Mouse (Mus musculus): Measurements from ENCODE around the gene Sltm. TPM values are rescaled to one million over a fixed set of nuclear protein-coding genes. Genes with fewer than 3 reads are reported as not detected.
A peak's percentile ranks its signal among the peaks of the same experiment; 100 is the strongest.
"Not testable (repeated sequence)": the region's sequence is repeated elsewhere in the genome, so short reads cannot be mapped to it uniquely, and the experiment has no call there.

Gene Sltm
- polyA plus RNA-seq, 1 experiment from 2014 or later: 55.3 TPM

GRCm38 (mm10) chr9:70523813-70524212, 18.7 kb upstream of the Sltm start:
- Histone ChIP-seq H3K36me3 (no peaks in the 10 kb centered on the region), H3K27ac (no peak overlapping the region), H3K27me3 (ENCODE audit: insufficient read depth, poor library complexity, severe bottlenecking) (no peaks in the 10 kb centered on the region), H3K4me3 (no peak overlapping the region), H3K9me3 (no peaks in the 10 kb centered on the region), H3K4me1 (no peaks in the 10 kb centered on the region)
- DNase-seq (ENCODE audit: low spot score): no peak
- 91% methylated on average over 3 of the region's 3 CpGs for WGBS

GRCm38 (mm10) chr9:70524366-70524765, 18.2 kb upstream of the Sltm start:
- no peak overlapping the region for H3K27ac ChIP-seq
- WGBS: 63% methylated on average over 7 of the region's 7 CpGs
- DNase-seq (ENCODE audit: low spot score): peak; percentile 75

GRCm38 (mm10) chr9:70533328-70533727, 9.2 kb upstream of the Sltm start:
- Histone ChIP-seq H3K36me3 (no peaks in the 10 kb centered on the region), H3K4me1 (no peaks in the 10 kb centered on the region), H3K9me3 (no peaks in the 10 kb centered on the region), H3K4me3 (no peak overlapping the region), H3K27me3 (ENCODE audit: insufficient read depth, poor library complexity, severe bottlenecking) (no peaks in the 10 kb centered on the region), H3K27ac (no peak overlapping the region)
- no peak for DNase-seq (ENCODE audit: low spot score)
- WGBS: 75% methylated on average over 3 of the region's 3 CpGs

More at GRCm38 (mm10) chr9:70524366-70524765, 18.2 kb upstream of the Sltm start:
- no peak overlapping the region for H3K4me3 ChIP-seq
- no peaks in the 10 kb centered on the region for H3K4me1 ChIP-seq
- no peaks in the 10 kb centered on the region for H3K27me3 ChIP-seq (ENCODE audit: insufficient read depth, poor library complexity, severe bottlenecking)
- H3K36me3 ChIP-seq: no peaks in the 10 kb centered on the region
- H3K9me3 ChIP-seq: no peaks in the 10 kb centered on the region

- whole genome bisulfite sequencing: 11% methylated on average over 6 of the region's 6 CpGs
- no peaks in the 10 kb centered on the region for H3K27me3 ChIP-seq (ENCODE audit: insufficient read depth, poor library complexity, severe bottlenecking)
- H3K36me3 ChIP-seq: no peaks in the 10 kb centered on the region
- peak overlapping the region; percentile 98 for H3K27ac ChIP-seq
- DNase-seq (ENCODE audit: low spot score): no peak
- peak overlapping the region; percentile 84 for H3K4me3 ChIP-seq
- no peaks in the 10 kb centered on the region for H3K9me3 ChIP-seq
- H3K4me1 ChIP-seq: peaks cover 16% of the 10 kb centered on the region
Measured at GRCm38 (mm10) chr9:70541584-70541983, 970 bp upstream of the Sltm start.

GRCm38 (mm10) chr9:70543048-70543880, 710 bp downstream of the Sltm start:
- DNase-seq (ENCODE audit: low spot score): peak; percentile 88
- peak overlapping the region; percentile 84 for H3K4me3 ChIP-seq
- no peaks in the 10 kb centered on the region for H3K27me3 ChIP-seq (ENCODE audit: insufficient read depth, poor library complexity, severe bottlenecking)
- no peaks in the 10 kb centered on the region for H3K9me3 ChIP-seq
- 2% methylated on average over 64 of the region's 64 CpGs for WGBS
- peaks cover 4% of the 10 kb centered on the region; the same call in 1 of the 2 replicates for H3K36me3 ChIP-seq
- peaks cover 16% of the 10 kb centered on the region for H3K4me1 ChIP-seq
- H3K27ac ChIP-seq: peak overlapping the region; percentile 98

- 77% methylated on average over 5 of the region's 5 CpGs for WGBS
- Histone ChIP-seq H3K27ac (0 out of 2 replicates have a peak overlapping the region, but pooled peaks have one; percentile 98), H3K27me3 (ENCODE audit: insufficient read depth, poor library complexity, severe bottlenecking) (no peaks in the 10 kb centered on the region), H3K9me3 (no peaks in the 10 kb centered on the region), H3K36me3 (peaks cover 8% of the 10 kb centered on the region; the same call in 1 of the 2 replicates), H3K4me1 (peaks cover 16% of the 10 kb centered on the region), H3K4me3 (peak overlapping the region; percentile 84)
- DNase-seq (ENCODE audit: low spot score): no peak
Measured at GRCm38 (mm10) chr9:70543985-70544384, 1.4 kb downstream of the Sltm start.

- no peak overlapping the region for H3K27ac ChIP-seq
- peaks cover 8% of the 10 kb centered on the region; the same call in 1 of the 2 replicates for H3K36me3 ChIP-seq
- no peak overlapping the region for H3K4me3 ChIP-seq
- peaks cover 16% of the 10 kb centered on the region for H3K4me1 ChIP-seq
- 65% methylated on average over 1 of the region's 1 CpGs for WGBS
- H3K27me3 ChIP-seq (ENCODE audit: insufficient read depth, poor library complexity, severe bottlenecking): no peaks in the 10 kb centered on the region
- H3K9me3 ChIP-seq: no peaks in the 10 kb centered on the region
- DNase-seq (ENCODE audit: low spot score): no peak
Measured at GRCm38 (mm10) chr9:70544831-70545230, 2.3 kb downstream of the Sltm start.

- not testable (repeated sequence) for H3K4me3 ChIP-seq; DNase-seq (ENCODE audit: low spot score); H3K27me3 ChIP-seq (ENCODE audit: insufficient read depth, poor library complexity, severe bottlenecking); H3K27ac ChIP-seq; H3K9me3 ChIP-seq
- Histone ChIP-seq H3K36me3 (peaks cover 12% of the 10 kb centered on the region; the same call in 1 of the 2 replicates), H3K4me1 (peaks cover 13% of the 10 kb centered on the region)
- WGBS: 79% methylated on average over 3 of the region's 3 CpGs
Measured at GRCm38 (mm10) chr9:70546576-70546975, 4.0 kb downstream of the Sltm start.

GRCm38 (mm10) chr9:70548304-70548703, 5.8 kb downstream of the Sltm start:
- no peak for DNase-seq (ENCODE audit: low spot score)
- Histone ChIP-seq H3K27me3 (ENCODE audit: insufficient read depth, poor library complexity, severe bottlenecking) (no peaks in the 10 kb centered on the region), H3K9me3 (no peaks in the 10 kb centered on the region), H3K4me3 (no peak overlapping the region), H3K4me1 (peaks cover 8% of the 10 kb centered on the region; the same call in 1 of the 2 replicates), H3K27ac (no peak overlapping the region), H3K36me3 (peaks cover 28% of the 10 kb centered on the region)
- 84% methylated on average over 4 of the region's 4 CpGs for WGBS

- H3K4me1 ChIP-seq: no peaks in the 10 kb centered on the region
- peaks cover 36% of the 10 kb centered on the region for H3K36me3 ChIP-seq
- no peak overlapping the region for H3K4me3 ChIP-seq
- H3K27ac ChIP-seq: no peak overlapping the region
- H3K27me3 ChIP-seq (ENCODE audit: insufficient read depth, poor library complexity, severe bottlenecking): no peaks in the 10 kb centered on the region
- DNase-seq (ENCODE audit: low spot score): no peak
- H3K9me3 ChIP-seq: no peaks in the 10 kb centered on the region; the same call in 1 of the 2 replicates
- 98% methylated on average over 1 of the region's 1 CpGs for WGBS
Measured at GRCm38 (mm10) chr9:70551524-70551923, 9.0 kb downstream of the Sltm start.

- peaks cover 36% of the 10 kb centered on the region for H3K36me3 ChIP-seq
- not testable (repeated sequence) for DNase-seq (ENCODE audit: low spot score); H3K27ac ChIP-seq; H3K4me3 ChIP-seq; H3K9me3 ChIP-seq; H3K4me1 ChIP-seq; H3K27me3 ChIP-seq (ENCODE audit: insufficient read depth, poor library complexity, severe bottlenecking)
- 91% methylated on average over 2 of the region's 2 CpGs for WGBS
Measured at GRCm38 (mm10) chr9:70552233-70552632, 9.7 kb downstream of the Sltm start.

- no peaks in the 10 kb centered on the region; the same call in 1 of the 2 replicates for H3K9me3 ChIP-seq
- H3K27me3 ChIP-seq (ENCODE audit: insufficient read depth, poor library complexity, severe bottlenecking): no peaks in the 10 kb centered on the region
- peaks cover 36% of the 10 kb centered on the region for H3K36me3 ChIP-seq
- H3K27ac ChIP-seq: no peak overlapping the region
- no peak overlapping the region for H3K4me3 ChIP-seq
- DNase-seq (ENCODE audit: low spot score): no peak
- H3K4me1 ChIP-seq: no peaks in the 10 kb centered on the region
Measured at GRCm38 (mm10) chr9:70555431-70555830, 12.9 kb downstream of the Sltm start.

- Histone ChIP-seq H3K36me3 (peaks cover 36% of the 10 kb centered on the region), H3K9me3 (no peaks in the 10 kb centered on the region; the same call in 1 of the 2 replicates), H3K4me3 (no peak overlapping the region), H3K4me1 (no peaks in the 10 kb centered on the region), H3K27me3 (ENCODE audit: insufficient read depth, poor library complexity, severe bottlenecking) (no peaks in the 10 kb centered on the region), H3K27ac (no peak overlapping the region)
- DNase-seq (ENCODE audit: low spot score): no peak
- WGBS: 87% methylated on average over 5 of the region's 5 CpGs
Measured at GRCm38 (mm10) chr9:70556796-70557195, 14.2 kb downstream of the Sltm start.
